Mouse (Mus musculus) urinary bladder, adult 18-20 months (tissue): ENCODE measurements at regions not wholly inside any gene's neighbourhood (a gene's known extent, or its start where the extent isn't known, plus 50 kb on each side); places are given as distances from the start of the nearest gene placed in this dataset.
"Not testable (repeated sequence)": the region's sequence is repeated elsewhere in the genome, so short reads cannot be mapped to it uniquely, and the experiment has no call there.

Source experiments
- DNase-seq, 2 experiments: peaks; one replicate each; pipeline ENCODE4 v3.0.0; 2022; ENCODE audit warnings: low spot score in 2 of 2, mixed read lengths in 2 of 2

DNA sequence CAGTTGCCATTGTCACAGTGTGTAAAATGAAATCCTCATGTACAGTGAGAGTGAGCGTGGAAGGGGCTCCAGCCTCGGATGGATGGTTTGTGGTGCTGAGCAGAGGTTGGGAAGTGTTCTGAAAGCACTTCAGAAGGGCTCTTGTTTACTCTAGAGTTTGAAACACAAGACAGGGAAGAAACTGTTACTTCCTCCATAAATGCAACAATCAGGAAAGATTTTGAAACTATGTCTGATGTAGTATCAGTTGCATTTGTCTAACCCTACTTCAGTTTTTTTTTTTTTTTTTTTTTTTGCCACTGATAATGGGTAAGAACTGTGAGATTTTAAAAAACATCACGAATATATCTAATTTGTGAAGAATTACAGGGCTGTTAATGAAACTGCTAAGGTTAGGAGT is 281.5 kb downstream of the Hace1 start:
- DNase-seq: no peak

DNA sequence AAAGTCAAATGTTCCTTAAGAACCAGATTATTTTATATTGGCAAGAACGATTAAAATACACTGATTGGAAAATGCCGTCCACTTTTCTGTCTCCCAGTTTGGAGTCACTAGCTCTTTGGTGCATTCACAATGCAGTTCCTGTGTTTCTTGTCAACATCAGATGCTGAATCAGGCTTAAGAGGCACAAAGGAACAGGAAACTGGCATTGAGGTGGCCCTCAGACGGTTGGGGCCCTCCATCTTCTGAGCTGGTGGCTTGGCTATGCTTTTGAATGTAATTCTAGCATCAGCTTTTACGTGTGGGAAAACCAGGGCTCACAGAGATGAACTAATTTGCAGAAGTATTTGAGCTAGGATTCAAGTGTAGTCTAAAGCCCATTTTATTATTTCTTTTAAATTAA is 282.3 kb downstream of the Hace1 start:
- no peak for DNase-seq

GRCm38 (mm10) chr10:45860696-45861095 is 283.1 kb downstream of the Hace1 start:
- DNase-seq: no peak

- no peak for DNase-seq
Measured at GRCm38 (mm10) chr10:45865793-45866192, 288.2 kb downstream of the Hace1 start.

DNA sequence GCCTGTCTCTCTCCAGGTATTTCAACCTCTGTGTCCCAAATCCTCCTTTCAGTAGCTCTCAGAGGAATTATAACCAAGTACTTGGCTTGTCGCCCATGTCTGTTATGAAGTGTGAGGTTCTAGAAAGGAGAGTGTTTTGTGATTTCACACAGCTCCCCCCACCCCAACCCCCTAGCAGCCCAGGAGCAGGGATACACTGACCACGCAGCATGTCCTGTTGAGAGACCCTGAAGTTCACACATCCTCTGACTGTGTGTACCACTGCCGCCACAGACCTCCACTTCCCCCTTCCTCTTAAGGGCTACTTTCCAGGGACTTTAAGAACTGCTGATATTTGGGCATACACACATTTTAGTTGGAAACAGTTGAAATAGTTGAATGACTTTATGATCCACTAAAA is 289.2 kb downstream of the Hace1 start:
- DNase-seq: no peak

GRCm38 (mm10) chr10:45871028-45871427 is 293.4 kb downstream of the Hace1 start:
- no peak for DNase-seq

DNA sequence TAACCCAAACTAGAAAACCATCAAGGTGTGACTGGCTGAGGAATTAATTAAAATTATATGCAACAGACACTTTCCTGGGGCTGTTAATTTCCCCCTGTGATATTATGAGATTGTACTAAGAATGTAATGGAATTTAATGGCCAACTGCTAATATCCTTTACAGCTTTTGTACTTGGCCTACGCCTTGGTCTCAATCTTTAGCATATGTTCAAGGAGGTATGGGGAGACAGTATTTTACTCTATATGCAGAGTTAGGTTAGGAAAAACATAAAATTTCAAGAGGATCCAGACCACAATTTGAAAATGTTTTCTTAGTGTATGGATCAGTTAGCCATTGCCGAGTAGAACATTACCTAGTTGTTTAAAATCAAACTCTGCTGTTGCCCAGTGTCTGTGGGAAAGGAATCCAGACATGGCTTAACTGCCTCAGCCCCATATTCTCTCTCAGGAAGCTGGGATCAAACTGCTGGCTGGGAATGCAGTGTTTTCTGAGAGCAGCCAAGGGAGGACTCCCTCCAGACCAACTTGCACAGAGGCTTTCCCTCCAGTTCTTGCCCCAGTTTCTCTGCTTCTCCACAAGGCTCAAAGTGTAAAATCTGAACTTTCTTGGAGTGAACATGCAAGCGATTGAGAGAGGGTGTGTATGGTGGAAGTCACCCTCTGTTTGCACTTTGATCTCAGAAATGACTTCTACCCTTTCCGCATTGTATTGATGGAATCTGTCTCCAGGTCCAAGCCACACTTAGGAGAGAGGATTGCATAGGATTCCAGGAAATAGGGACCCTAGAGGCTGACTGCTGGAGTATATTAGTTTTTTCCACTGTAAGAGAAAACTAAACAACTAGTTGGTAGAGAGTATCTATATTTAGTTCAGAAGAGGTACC is 294.6 kb downstream of the Hace1 start:
- no peak for DNase-seq

DNA sequence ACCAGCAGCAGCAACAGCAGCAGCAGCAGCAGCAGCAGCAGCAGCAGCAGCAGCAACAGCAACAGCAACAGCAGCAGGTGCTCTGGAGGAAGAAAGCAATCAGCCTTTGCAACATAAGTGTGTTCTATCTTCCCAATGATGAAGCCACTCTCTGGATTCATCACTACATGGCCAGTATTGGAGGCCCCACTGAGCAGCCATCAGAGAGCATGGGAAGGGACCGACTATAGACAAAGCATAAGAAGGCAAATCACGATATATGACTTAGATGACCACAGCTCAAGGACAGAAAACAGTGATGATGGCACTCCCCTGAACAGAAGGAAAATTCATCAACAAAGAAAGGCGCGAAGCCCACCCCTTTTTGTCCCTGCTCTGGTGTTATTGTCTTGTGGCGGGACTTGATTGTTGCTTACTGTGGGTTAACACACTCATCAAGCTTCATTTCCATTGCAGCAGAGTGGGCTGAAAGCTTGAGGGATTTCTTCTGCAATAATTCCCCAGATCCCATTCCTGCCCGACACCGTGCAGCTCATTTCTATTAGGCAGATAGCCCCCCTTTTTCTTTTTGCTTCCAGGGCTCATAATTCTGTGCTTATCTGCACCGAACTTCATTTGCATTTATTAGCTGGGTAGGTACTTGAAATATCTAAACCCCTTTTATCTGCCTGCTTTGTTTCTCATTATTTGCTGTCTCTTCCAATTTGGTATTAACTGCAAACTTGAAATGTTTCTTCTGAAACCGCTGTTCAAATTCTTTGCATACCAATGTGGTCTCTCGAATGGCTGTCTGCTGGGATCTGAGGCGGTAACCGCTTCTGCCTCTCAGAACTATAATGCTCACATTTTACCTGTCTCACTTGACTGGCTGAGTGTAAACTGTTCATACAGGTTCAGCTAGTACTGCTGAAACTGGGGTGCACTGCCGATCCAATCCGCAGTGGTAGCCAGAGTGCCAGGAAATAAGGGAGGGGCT is 296.5 kb downstream of the Hace1 start:
- no peak for DNase-seq

- not testable (repeated sequence) for DNase-seq
Measured at GRCm38 (mm10) chr10:45875287-45875686, 297.7 kb downstream of the Hace1 start.

GRCm38 (mm10) chr10:45883745-45884144 is 306.1 kb downstream of the Hace1 start:
- DNase-seq: no peak

GRCm38 (mm10) chr10:45886636-45887035 is 309.0 kb downstream of the Hace1 start:
- DNase-seq: no peak

DNA sequence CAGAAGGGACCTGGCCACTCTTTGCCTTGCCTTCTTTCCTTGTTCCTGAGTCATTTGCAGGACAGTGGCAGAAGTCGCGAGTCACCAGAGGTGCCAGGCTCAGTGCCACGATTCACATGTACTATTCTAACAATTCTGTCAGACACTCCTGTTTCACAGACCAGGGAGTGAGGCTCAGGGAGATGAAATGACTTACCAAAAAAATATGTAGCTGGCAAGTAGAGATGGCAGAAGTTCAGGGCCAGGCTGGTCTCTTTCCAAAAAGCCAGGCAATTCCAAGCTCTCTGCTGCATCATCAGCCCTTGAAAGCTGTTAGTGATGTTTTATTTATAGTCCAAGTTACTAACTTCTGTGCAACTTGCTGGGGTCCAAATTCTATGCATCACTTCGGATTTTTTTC is 311.2 kb downstream of the Hace1 start:
- peak in 1 of 2 experiments; percentile 27 for DNase-seq

GRCm38 (mm10) chr10:45889381-45889951 is 311.8 kb downstream of the Hace1 start:
- DNase-seq: no peak

DNA sequence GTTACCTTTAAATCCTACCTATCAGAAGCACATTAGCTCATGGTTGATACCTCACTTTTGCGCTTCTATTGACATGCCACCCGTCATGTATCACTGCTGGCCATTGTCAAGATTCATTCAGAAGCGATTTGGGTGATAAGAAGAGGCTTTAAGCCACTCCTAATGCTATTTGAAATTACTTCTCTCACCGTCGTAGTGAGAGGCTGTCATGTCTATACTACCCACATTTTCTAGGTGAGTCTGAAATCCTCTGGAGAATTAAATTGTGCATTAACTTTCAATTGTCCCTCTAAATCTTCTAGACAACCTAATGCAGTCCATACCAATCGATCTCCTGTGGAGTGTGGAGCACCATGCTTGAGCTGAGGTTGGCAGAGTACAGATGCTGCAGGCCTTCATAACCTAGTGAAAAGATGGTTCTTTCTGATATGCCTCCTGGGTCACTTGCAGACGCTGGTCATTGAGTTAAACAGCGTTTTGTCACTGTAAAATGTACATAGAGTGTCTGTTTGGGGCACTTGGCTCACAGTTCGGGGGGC is 312.5 kb downstream of the Hace1 start:
- no peak for DNase-seq

- no peak for DNase-seq
Measured at GRCm38 (mm10) chr10:45892464-45892863, 314.8 kb downstream of the Hace1 start.

- no peak for DNase-seq
Measured at GRCm38 (mm10) chr10:45893894-45894831, 316.5 kb downstream of the Hace1 start.

DNA sequence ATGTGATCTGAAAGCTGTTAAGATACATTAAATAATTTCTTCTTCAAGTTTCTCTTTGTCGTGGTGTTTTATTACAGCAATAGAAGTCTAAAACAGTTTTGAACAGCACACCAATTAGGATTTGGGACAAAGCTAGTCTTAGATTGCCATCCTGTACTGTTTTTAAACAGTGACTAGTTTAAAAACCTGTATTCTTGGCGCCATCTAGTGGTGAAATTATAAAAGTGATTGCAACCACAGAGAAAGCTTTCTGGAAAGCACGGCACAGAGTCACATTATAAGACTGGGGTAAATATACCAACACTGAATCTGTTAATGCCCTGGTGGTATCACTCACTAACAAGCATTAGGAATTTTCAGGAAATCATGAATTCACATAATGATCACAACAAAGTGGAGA is 339.3 kb downstream of the Hace1 start:
- no peak for DNase-seq

DNA sequence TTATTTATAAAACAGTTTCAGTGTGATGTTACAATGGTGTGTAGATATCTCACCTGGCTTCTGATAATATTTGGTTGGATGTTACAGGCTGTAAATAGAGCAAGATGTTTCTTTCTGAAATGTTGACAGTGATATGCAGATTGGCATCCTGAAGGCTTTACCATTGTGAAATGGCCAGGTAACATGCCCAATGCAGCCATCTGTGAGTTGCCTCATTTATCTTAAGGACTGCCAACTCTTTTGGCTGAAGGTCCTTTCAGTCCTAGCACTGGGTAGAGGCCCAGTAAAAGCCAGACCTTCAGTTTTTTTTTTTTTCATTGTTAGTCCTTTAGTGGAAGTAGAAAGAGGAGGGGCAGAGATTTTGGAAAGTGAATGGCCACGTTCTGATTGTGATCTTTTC is 348.1 kb downstream of the Hace1 start:
- no peak for DNase-seq

- DNase-seq: no peak
Measured at GRCm38 (mm10) chr10:45933631-45934310, 356.1 kb downstream of the Hace1 start.

- no peak for DNase-seq
Measured at GRCm38 (mm10) chr10:45957686-45958085, 380.1 kb downstream of the Hace1 start.
